Mouse (Mus musculus) CD4-positive, CD25-positive, alpha-beta regulatory T cell, adult 2 months (primary cell): ENCODE results near the gene Psmd4.
A peak's percentile ranks its signal among the peaks of the same experiment; 100 is the strongest.
"Not testable (repeated sequence)": the region's sequence is repeated elsewhere in the genome, so short reads cannot be mapped to it uniquely, and the experiment has no call there.

Source experiments
- DNase-seq: peaks from one replicate; pipeline ENCODE4 v3.0.0-alpha.2; 2012; ENCODE audit warnings: low read depth, low spot score

Gene Psmd4

DNA sequence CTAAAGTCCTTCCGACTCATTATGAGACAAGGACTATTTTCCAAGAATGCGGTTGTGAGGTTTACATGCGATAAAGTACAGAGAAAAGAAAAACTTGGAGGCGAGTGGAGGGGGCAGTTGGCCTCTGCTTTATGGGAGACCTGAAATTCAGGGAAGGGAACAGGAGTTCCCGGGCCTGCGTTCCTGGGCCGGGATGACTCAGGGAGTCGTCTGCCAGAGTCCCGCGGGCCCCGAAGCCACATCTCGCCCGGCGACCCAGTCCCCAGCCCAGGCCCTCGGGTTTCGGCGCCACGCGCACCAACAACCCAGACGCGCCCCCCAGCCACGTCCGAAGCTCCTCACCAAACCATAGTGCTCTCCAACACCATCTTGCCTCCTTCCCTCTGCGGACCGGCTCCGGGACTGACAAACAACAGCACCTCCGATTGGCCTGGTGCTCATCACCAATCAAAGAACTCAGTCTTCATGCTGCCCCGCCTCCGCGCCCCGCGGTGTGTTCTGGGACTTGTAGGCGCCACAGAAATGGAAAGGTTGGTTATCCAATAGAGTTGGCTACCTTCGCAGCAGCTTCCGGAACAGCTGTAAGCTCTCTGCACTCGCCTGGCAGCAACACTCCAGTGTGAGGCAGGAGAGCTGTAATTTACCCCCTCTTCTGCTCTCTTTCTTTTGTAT, at the start of gene Psmd4:
TSS of gene Psmd4 (minus strand) at position 449 of the 672 bp plus-strand sequence.
- peak; percentile 98 for DNase-seq

DNA sequence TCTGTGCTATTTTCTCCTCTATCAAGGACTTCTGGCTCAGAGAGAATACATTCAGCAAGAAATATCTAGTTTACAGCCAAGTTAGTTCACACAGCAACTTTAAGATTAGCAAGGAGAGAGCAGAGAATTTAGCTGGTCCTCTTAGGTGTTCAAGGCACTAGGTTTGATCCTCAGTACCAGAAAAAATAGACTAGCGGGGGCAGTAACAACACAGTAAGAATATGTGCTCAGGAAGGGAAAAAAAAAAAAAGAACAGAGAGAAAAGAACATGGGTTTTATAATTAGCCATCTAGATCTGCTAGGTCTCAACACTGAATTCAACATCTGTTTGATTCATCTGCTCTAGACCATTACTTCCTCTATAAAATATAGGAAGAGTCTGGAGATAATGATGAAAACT, 45.7 kb upstream of the Psmd4 start:
- DNase-seq: no peak

DNA sequence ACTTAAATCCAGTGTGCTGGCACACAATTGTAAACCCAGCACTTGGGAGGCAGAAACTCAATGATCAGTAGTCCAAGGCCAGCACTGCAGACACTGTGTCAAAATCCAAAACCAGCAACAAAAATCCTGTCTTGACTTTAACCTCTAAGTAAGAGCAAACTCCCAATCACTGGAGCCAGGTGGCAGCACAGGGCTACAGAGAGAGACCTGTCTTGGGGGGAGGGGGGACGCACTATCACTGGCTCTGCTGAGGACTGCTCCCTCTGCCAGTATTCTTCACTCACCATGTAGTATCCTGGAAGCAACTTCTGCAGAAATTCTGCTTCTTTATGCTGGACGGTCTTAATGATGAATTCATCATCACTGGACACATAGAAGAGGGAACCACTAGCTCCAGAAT, 29.2 kb upstream of the Psmd4 start:
- DNase-seq: peak; percentile 24

DNA sequence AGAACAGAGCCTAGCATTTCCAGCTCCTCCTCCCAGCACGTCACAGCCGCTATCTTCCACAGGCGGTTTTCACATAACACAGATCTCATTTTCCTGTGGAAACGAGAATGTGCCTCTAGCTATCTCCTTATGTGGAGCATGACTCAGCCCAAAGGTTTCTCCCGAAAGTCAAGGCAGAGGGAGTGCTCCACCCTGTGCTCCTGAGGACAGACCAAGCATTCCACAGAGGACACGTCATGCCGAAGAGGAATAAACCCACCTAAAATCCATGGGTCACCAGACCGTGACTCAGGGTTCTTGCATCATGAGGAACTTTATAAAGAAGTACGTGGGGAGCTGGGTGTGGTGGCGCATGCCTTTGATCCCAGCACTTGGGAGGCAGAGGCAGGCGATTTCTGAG, 24.2 kb upstream of the Psmd4 start:
- DNase-seq: no peak

DNA sequence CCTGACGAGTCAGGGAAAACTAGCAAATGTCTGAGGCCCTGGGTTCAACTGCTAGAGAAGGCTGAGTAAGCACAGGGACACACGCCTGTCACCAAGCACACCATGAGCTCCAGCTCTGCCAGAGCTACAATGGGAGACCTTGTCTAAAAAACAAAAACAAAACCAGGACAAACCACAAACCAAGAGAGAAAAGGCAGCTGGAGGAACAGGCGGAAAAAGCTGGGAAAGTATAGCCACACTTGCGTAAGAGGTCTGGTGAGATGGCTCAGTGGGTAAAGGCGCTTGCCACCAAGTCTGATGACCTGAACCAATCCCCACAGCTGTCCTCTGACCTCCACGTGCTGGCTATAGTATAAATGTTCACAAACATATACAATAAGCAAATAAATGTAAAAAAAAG, 23.7 kb upstream of the Psmd4 start:
- DNase-seq: no peak

DNA sequence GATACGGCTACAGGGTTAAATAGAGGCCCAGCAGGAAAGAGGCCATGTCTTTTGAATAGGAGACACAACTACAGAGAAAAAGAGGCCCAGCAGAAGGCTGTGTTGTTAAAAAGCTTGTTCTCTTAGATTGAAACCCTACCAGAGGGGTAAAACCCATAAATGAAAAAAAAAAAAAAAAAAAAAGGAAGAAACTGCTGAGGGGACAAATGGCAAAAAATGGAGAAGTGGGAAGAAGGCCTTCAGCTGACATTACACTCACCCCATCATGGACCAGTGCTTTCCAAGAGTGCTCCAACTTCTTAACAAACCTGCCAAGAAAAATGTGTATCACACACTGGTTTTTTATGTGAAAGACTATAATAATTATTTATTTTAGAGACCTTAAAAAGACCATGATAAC, 23.1 kb upstream of the Psmd4 start:
- DNase-seq: no peak

DNA sequence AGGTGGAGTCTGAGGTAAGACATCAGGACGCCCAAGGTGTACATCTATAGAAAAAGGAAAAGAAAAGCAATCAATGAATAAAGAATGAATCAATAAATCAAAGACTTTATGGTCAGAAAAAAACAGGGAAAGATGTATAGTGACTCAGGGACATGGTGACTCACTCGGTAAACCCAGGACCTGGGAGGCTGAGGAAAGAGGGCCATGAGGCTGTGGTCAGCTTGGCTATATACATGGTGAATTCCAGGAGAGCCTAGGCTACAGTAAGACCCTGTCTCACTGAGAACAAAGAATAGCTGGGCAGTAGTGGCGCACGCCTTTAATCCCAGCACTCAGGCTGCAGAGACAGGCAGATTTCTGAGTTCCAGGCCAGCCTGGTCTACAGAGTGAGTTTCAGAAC, 21.3 kb upstream of the Psmd4 start:
- no peak for DNase-seq

DNA sequence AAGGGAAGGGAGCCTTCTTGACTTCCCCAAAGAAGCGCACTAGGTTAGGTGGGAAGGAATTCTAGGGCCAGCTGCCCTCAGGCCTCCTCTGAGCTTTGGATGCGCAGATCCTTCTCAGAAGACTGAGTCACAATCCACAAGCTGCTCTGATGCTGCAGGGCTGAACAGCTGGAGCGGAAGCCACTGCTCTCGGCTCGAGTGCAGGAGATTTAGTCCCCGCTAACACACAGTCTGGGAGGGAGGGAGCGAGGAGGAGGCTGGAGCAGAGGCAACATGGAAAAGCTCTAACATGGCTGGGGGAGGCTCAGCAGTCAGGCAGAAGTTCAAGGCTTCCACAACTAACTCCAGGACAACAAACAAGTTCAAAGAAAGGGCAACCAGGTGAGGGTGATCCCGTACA, 15.7 kb upstream of the Psmd4 start:
- DNase-seq: no peak

DNA sequence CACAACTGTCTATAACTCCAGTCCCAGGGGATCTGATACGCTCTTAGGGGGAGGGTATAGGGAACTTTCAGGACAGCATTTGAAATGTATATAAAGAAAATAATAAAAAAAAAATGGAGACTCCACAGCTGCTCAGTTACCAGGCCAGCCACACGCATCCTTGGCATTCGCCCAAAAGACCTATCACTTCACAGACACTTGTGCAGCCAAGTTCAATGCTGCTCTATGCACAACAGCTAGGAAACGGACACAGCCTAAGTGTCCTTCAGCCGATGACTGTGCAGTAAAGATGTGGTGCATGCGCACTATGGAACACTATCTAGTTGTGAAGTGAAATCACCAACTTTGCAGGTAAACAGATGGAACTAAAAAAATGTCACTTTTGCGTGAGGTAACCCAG, 13.9 kb upstream of the Psmd4 start:
- no peak for DNase-seq

DNA sequence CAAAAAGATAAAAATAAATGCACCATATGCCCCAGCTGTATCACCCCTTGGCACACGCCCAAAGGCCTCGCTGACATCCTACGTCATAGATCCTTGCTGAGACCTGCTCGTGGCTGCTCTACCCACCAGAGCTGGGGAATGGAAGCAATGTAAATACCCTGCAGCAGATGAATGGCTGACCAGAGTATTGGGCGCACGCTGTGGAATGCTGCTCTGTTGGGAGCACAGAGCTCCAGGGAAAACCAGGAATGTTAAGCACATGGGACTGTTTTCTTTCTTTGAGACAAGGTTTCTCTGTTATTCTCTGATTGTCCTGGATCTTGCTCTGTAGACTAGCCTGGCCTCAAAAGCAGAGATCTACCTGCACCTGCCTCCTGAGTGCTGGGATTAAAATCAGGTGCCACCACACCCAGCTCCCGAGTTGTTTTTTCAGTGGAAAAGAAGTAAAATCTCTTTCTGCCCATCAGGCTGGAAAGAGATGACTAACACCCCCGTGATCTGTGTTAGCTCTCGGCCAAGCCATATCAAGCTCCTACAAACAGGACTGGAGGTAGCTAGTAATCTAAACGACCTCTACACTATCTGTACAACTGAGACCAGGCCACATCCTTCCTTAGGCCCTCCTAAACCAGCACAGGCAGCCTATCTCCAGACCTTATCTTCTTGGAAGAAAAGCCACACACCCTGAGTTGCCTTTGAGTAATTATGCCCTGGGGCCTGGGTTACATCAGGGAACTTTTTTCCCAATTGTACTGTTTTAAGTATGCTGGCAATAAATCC, 12.3 kb upstream of the Psmd4 start:
- peak; percentile 20 for DNase-seq

DNA sequence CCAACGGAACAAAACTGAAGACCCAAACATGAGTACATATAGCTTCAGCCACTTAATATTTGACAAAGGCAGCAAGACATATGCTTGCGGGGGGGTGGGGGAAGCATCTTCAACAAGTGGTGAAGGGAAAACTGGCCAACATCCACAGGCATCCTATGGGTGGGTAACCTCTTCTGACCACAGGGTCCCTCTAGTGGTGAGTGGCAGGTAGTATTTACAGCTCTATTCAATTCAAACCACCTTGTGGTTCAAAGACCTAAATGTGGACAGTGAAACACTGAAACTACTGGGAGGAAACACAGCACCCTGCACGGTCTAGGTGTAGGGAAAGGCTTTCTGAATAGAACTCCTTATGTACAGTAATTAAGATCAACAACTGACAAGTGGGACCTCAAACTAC, 11.3 kb upstream of the Psmd4 start:
- DNase-seq: peak; percentile 74

DNA sequence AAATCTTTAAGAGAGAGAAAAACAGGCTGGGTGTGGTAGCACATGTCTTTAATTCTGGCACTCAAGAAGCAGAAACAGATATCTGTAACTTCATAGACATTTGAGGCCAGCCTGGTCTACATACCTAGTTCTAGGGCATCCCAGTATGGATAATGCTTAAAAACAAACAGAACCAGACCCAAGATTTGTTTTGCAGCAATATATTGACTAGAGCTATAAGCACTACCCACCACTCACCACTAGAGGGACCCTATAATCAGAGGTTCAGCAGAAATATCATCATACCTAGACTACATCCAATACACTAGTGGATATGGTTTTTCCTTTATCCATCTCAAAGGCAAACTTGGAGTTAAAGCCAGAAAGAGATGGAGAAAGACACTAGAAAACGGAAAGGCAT, 10.5 kb upstream of the Psmd4 start:
- DNase-seq: peak; percentile 80

DNA sequence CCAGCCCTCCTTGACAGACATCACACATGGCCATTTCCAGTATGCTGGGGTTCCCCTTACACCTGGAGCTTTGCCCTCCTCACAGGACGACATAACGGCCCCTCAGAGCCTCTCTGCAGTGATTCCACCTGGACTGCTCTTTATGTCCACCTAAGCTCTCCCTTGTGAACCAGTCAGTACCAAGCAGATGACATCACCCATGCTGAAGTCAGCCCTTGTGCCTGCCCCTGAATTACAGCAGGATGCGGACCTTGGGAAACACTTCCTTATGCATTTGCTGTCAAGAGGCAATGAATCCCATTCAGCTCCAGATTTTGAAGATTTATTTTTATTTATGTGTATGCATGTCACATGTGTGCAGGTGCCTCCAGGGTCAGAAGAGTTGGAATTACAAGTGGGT, 5.5 kb upstream of the Psmd4 start:
- DNase-seq: no peak

DNA sequence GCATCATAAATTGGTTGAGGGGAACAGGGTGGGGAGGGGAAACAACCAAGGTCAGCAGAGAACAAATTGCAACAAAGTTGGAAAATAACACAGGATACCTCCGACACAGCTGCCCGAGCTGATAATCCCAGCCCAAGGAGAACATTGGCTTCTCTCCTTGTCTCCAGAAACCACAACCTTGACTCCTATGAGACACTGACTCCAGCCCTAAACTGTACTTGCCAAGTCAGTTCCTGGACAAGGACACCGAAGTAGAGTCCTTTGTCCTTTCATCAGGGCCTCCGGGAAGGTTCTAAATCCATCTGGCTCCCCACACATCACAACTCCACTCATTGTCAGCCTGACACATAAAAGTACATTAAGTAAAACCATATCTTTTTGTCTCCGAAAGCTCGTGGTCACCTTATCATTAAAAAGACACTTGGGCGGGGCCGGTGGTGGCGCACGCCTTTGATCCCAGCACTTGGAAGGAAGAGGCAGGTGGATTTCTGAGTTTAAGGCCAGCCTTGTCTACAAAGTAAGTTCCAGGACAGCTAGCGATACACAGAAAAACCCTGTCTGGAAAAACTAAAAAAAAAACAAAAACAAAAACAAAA, 4.1 kb upstream of the Psmd4 start:
- no peak for DNase-seq

DNA sequence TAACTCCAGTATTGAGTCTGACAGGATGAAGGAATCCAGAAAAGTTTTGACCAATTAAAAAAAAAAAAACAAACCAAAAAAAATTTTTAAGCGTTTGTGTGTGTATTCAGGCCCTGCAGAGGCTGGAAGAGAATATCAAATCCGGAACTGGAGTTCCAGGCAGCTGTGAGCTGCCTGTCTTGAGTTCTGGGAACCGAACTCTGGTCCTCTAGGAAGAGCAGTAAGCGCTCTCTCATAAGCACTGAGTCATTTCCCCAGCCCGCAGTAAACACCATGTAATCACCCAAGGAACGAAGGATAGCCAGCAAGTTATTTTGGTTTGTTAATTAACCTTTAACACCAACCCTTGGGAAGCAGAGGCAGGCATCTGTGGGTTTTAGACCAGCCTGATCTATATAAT, 837 bp upstream of the Psmd4 start:
- DNase-seq: no peak

DNA sequence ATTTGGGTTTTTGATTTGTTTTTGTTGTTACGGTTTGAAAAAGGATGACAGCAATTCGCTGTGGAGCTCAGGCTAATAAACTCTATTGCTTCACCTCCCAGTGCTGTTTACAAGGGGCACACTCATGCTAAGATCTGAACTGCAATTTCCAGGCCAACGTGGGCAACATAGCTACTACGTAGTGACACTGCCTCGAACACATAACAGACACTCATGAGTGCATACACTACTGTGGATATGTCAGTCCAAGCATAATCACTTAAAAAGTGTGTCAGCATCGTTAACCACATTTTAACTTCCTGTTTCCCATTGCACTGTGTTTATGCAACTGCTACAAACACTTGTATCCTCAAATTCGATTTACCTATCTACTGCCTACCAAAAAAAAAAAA, 420 bp upstream of the Psmd4 start:
- peak; percentile 62 for DNase-seq

DNA sequence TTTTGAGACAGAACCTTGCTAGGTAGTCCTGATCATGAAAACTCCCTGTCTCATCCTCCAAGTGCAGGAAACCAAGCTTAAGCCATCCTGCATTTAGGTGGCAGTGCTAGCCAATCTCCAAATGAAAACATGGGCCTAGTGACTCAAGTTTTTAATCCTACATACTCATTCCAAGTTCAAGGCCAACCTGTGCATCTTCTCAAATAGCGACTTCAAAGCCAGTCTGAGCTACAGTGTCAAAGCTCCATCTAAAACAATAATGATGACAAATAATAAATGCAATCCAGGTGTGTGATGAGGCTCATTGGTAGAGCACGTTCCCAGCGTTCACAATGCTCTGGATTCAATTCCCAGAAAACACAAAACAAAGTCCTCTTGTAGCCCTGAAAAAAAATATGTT, 789 bp downstream of the Psmd4 start:
- no peak for DNase-seq

DNA sequence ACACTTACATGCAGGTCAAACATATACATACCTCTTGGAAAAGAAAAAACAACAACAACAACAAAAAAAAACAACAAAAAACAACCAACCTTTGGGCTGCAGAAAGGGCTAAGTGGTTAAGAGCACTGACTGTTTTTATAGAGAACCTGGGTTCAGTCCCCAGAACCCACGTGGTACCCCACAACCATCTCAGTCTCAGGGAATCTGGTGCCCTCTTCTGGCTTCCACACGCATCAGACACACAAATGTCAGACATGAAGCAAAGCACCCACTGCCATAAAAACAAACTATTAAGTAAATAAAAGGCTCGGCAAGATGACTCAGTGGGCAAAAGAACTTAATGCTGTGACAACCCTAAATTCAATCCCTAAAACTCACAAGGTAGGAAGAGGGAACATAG, 12.5 kb downstream of the Psmd4 start:
- DNase-seq: peak; percentile 53

DNA sequence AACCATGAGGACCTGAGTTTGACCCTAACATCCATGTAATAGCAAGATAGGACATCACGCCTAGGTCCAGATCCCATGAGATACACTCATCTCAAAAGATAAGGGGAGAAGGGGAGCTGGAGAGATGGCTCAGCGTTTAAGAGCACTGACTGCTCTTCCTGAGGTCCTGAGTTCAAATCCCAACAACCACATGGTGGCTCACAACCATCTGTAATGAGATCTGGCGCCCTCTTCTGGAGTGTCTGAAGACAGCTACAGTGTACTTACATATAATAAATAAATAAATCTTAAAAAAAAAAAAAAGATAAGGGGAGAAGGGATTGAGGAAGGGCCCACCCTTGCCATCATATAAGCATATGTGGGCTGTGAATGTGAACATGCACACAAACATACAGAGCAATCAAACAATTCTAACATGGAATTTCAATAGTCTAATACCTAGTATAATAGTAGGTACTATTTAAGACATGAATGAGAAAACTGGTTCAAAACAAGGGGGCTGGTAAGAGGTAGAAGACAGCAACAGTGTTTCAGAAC, 13.1 kb downstream of the Psmd4 start:
- DNase-seq: not testable (repeated sequence)

DNA sequence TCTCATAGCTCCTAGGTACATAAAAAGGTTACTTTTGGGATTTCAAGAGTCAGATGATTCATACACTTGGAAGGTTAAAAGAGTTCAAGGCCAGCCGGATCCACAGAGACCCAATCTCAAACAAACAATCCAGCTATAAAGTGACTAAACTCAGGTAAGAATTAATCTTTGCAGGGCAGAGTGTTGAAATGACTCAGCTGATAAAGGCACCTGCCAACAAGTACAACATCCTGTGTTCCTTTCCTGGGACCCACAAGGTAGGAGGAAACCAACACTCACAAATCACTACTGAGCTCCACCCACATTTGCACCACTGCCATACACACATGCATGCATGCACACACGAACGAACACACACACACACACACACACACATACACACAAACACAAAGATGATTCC, 13.8 kb downstream of the Psmd4 start:
- peak; percentile 56 for DNase-seq

DNA sequence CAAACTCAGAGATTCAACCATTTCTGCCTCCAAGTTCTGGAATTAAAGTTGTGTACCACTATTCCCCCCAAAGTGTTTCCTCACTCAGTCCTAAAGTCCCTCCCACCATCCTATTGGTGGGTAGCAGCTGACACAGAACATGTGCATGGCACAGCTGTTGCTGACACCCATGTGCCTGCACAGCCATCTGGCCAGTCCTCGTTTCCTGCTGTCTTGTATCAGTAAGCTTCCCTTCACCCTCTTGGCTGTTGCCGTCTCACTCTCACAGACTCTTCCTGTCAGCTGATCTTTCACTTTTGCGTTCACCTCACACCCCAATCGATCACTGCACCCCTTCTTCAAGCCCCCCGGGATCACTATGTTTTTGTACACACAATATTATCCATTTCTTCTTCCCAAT, 14.7 kb downstream of the Psmd4 start:
- peak; percentile 64 for DNase-seq

DNA sequence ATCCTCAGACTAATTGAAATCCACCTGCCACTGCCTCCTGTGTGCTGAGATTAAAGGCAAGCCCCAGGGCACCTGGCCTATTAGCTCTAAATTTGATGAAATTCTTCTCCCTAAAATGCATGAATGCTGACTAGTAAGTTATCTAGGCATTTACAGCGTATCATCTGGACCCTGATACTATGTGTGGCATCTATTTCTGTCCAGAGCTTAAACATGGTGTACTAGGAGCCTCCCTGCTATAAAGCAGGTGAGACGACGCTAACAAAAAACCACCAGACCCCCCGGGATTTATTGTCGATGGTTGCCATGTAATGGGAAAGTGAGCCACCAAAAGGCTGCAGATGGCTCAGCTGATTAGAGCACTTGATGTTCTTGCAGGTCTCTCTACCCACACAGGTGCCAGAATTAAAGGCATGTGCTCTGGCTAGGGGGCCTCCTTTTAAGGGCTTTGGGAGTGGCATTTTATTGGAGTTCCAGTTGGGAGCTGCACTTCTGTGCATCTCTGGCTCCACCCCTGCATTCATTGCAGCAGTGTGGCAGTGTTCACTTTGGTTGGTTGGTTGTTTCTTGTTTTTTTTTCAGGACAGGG, 15.3 kb downstream of the Psmd4 start:
- no peak for DNase-seq
